9 mouse cellular contexts compared by ENCODE assay signal in genomic region chr2:75669491-75670445, GRCm38 (mm10). TPM values are rescaled to one million over a fixed set of nuclear protein-coding genes. Genes with fewer than 3 reads are reported as not detected.
A peak's percentile ranks its signal among the peaks of the same experiment; 100 is the strongest.
DNase-seq lines count a peak whose midpoint lies in the region; ATAC-seq and TF ChIP-seq lines count a peak whose summit lies in the region.
"Had no signal": no experiment of that assay in that cellular context is flagged by ENCODE, and none has a peak within 500 bp of the region (broad histone marks: within the 10 kb centered on the region; RNA-seq: fewer than 3 reads in every experiment).

No protein-coding gene starts in this region.

- no peak for TF ChIP-seq EP300 in liver, postnatal 0 days (IDR thresholded peaks at IDR 0.05; ENCODE audit: low read depth)

- DNase-seq in lung, postnatal 10 days, result peak; percentile 18
- no peak for DNase-seq in lung, adult 18-20 months
- DNase-seq in NIH3T3 (ENCODE audit: low read depth) (peak; percentile 41), adipocyte (ENCODE audit: low spot score) (no peak)
- DNase-seq in liver, postnatal 0 days, result peak; percentile 47
- DNase-seq in gastrocnemius, postnatal 25 days, result no peak

- 0 out of 2 replicates have a peak overlapping the region, but pooled peaks have one; percentile 13 for H3K27ac ChIP-seq in forebrain, embryonic 12.5 days
- H3K27ac ChIP-seq in liver, postnatal 0 days (ENCODE audit: low read depth), result no peak overlapping the region
- H3K27ac ChIP-seq: layer of hippocampus, adult 2 months; neural tube, embryonic 12.5 days had no signal

- H3K4me1 ChIP-seq in forebrain, embryonic 12.5 days, result no peaks in the 10 kb centered on the region
- no peaks in the 10 kb centered on the region for H3K4me1 ChIP-seq in liver, postnatal 0 days (ENCODE audit: insufficient read depth)
- H3K4me1 ChIP-seq: neural tube, embryonic 12.5 days had no signal

- H3K36me3 ChIP-seq in forebrain, embryonic 12.5 days (replicated peaks), result peaks cover 4% of the 10 kb centered on the region
- H3K36me3 ChIP-seq in liver, postnatal 0 days (replicated peaks; ENCODE audit: insufficient read depth, low read length), result peaks cover 14% of the 10 kb centered on the region

- H3K4me2 ChIP-seq in forebrain, embryonic 12.5 days, result no peak overlapping the region
- H3K4me2 ChIP-seq in liver, postnatal 0 days (ENCODE audit: low read depth, low read length), result no peak overlapping the region
- H3K4me2 ChIP-seq: neural tube, embryonic 12.5 days had no signal

- no peaks in the 10 kb centered on the region for H3K9me3 ChIP-seq in forebrain, embryonic 12.5 days
- H3K9me3 ChIP-seq in liver, postnatal 0 days (ENCODE audit: low read length), result no peaks in the 10 kb centered on the region
- H3K9me3 ChIP-seq: neural tube, embryonic 12.5 days had no signal

- H3K9ac ChIP-seq in forebrain, embryonic 12.5 days, result no peak overlapping the region
- H3K9ac ChIP-seq in liver, postnatal 0 days (replicated peaks), result no peak overlapping the region
- H3K9ac ChIP-seq: neural tube, embryonic 12.5 days had no signal

- H3K4me3 ChIP-seq in forebrain, embryonic 12.5 days (replicated peaks), result no peak overlapping the region
- no peak overlapping the region for H3K4me3 ChIP-seq in liver, postnatal 0 days (ENCODE audit: low read depth, low read length)
- H3K4me3 ChIP-seq: layer of hippocampus, adult 2 months; neural tube, embryonic 12.5 days had no signal

- no peak for TF ChIP-seq CTCF in liver, postnatal 0 days (IDR thresholded peaks at IDR 0.05; ENCODE audit: low read depth)

- peak; percentile 34; the same call in 1 of the 2 replicates for ATAC-seq in forebrain, embryonic 12.5 days (ENCODE audit: low FRiP score)
- ATAC-seq in liver, postnatal 0 days, result peak; percentile 49

- 41% methylated on average over 14 of the region's 14 CpGs for WGBS in forebrain, embryonic 12.5 days
- WGBS in liver, postnatal 0 days (ENCODE audit: insufficient replicate concordance), result 52% methylated on average over 14 of the region's 14 CpGs

- no peaks in the 10 kb centered on the region for H3K27me3 ChIP-seq in forebrain, embryonic 12.5 days
- no peaks in the 10 kb centered on the region for H3K27me3 ChIP-seq in liver, postnatal 0 days (ENCODE audit: insufficient read depth, low read length)
- H3K27me3 ChIP-seq: neural tube, embryonic 12.5 days had no signal

RNA-seq across cellular contexts. Expression of gene Hnrnpa3, which starts 10.7 kb away (rescaled TPM):
- 448 and 488 TPM in 2 replicates for polyA plus RNA-seq in forebrain, embryonic 12.5 days (2016; fragmentation: Nextera tagmentation; extraction: Ambion mirVana)
- 86.9 and 90.7 TPM in 2 replicates for polyA plus RNA-seq in liver, postnatal 0 days (2015; fragmentation: Nextera tagmentation; extraction: Ambion mirVana)
- 100 to 1,000 TPM; 108 to 125 TPM for total RNA-seq in gastrocnemius, postnatal 25 days (2021)

RNA-seq across cellular contexts. Expression of gene Nfe2l2, which starts 34.7 kb away (rescaled TPM):
- 18.6 and 20.4 TPM in 2 replicates for polyA plus RNA-seq in forebrain, embryonic 12.5 days (2016; fragmentation: Nextera tagmentation; extraction: Ambion mirVana)
- 58.7 and 59.4 TPM in 2 replicates for polyA plus RNA-seq in liver, postnatal 0 days (2015; fragmentation: Nextera tagmentation; extraction: Ambion mirVana)
- total RNA-seq in gastrocnemius, postnatal 25 days (2021), result 10 to 100 TPM; 27.6 to 29.6 TPM

Comparison
In these comparisons a context has a peak if more than half of its experiments do, and no peak if none do; other contexts are left out.
1. DNase-seq: peak in lung, postnatal 10 days (single experiment), NIH3T3 (single experiment) and liver, postnatal 0 days (single experiment); none in lung, adult 18-20 months (0 of 2), adipocyte (single experiment) and gastrocnemius, postnatal 25 days (single experiment).